Mouse (Mus musculus): ENCODE measurements around the gene March5. TPM values are rescaled to one million over a fixed set of nuclear protein-coding genes. Genes with fewer than 3 reads are reported as not detected.

March5 gene
- polyA plus RNA-seq, 1 experiment = 103 TPM

DNA sequence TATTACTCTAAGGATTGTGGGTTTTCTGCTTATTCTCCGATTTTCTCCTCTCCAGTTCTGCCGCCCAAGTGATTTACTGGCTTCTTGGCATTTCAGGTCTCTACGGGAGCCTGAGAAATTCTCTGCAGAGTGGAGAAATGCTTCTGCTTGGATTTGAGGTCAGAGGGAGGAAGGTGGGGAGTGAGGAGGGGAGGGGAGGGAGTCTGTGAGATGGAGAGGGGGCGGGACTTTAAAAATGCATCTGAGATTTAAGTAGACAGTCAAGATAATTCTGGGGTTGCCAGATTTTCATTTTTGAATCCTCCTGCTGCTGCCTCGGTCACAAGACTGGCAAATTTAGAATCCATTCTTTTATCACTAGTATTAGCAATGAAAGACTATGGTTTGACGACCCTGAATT is 31.4 kb upstream of the March5 start:
- H3K27ac ChIP-seq (ENCODE audit: control insufficient read depth, insufficient read depth, low read depth, low read length, poor library complexity) = no peak overlapping the region
- 7% methylated on average over 6 of the region's 6 CpGs for WGBS
- no peaks in the 10 kb centered on the region; the same call in 1 of the 2 replicates for H3K4me1 ChIP-seq (ENCODE audit: control insufficient read depth, insufficient read depth, low read length)
- H3K4me3 ChIP-seq (replicated peaks; ENCODE audit: control insufficient read depth, low read depth, low read length) = no peak overlapping the region
- TF ChIP-seq POLR2A (IDR thresholded peaks at IDR 0.05; ENCODE audit: borderline replicate concordance, control insufficient read depth, low read depth, low read length) = no peak
- no peak for TF ChIP-seq CTCF (IDR thresholded peaks at IDR 0.05; ENCODE audit: control insufficient read depth, insufficient read depth, low read length)

DNA sequence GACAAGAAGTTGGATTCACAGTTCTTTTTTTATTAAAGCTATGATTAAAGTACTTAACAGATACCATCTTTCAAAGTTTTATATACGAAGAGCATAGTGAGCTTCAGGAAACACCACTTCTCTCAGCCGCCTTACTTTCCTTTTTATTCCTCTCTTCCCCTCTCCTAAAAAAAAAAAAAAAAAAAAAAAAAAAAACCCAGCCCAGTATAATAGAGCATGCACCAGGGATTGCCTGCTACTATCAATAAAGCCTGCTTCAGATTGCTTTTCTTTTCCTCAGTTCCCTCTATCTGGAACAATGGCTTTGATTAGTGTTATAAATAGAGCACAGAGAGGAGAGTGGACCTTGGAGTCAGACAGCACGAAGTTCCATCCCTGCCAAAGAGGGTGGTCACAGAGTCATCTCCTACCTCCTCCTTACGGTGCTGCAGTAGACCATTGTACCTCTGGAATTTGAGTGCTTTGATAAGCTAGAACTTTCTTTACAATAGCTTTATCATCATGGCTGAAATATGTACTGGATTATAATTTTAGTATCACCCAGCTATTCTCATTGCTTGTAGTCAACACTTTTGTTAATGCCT is 30.4 kb upstream of the March5 start:
- H3K4me1 ChIP-seq (ENCODE audit: control insufficient read depth, insufficient read depth, low read length) = no peaks in the 10 kb centered on the region; the same call in none of the 2 replicates
- TF ChIP-seq CTCF (IDR thresholded peaks at IDR 0.05; ENCODE audit: control insufficient read depth, insufficient read depth, low read length) (no peak), POLR2A (IDR thresholded peaks at IDR 0.05; ENCODE audit: borderline replicate concordance, control insufficient read depth, low read depth, low read length) (no peak)
- WGBS = 50% methylated on average over 4 of the region's 4 CpGs
- H3K4me3 ChIP-seq (replicated peaks; ENCODE audit: control insufficient read depth, low read depth, low read length) = no peak overlapping the region
- H3K27ac ChIP-seq (ENCODE audit: control insufficient read depth, insufficient read depth, low read depth, low read length, poor library complexity) = no peak overlapping the region

DNA sequence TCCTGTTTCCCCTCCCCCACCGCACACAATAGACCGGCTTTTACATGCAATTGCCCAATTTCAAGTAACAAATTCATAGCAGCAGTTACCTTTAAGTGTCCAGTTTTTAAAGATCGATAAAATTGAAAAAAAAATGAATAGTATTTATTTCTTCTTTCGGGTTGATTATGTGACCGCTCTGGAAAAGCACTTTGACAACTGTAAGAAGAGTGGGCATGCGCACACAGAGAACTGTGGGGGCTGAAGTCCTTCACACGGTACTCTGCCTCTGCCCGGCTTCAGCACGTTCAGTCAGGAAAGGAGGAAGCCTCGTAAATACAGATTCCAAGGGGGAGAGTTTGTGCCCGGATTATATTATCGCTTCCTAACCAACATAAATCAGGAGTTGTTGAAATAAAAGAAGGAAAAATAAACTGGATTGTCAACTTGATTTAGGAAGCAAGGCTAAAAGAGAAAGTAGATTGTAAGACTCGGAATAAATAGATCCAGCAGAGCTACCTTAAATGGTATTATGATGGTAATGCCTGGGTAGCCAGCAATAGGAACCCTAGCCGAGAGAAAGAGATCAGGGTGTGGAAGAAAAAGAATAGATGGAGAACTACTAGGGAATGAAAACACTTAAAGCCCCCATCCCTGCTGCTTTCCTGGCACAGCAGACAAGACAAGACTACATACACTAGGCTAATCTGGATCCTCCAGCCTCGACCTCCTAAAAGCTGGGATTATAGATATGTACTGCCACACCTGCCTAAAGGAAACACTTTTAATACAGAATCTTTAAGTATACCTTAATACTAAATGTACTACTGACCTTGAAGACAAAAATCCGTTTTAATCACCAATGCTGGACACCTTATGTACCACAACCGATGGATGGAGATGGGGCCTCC is 29.3 kb upstream of the March5 start:
- no peaks in the 10 kb centered on the region; the same call in none of the 2 replicates for H3K4me1 ChIP-seq (ENCODE audit: control insufficient read depth, insufficient read depth, low read length)
- no peak for TF ChIP-seq CTCF (IDR thresholded peaks at IDR 0.05; ENCODE audit: control insufficient read depth, insufficient read depth, low read length)
- TF ChIP-seq POLR2A (IDR thresholded peaks at IDR 0.05; ENCODE audit: borderline replicate concordance, control insufficient read depth, low read depth, low read length) = no peak
- no peak overlapping the region; the same call in 1 of the 2 replicates for H3K27ac ChIP-seq (ENCODE audit: control insufficient read depth, insufficient read depth, low read depth, low read length, poor library complexity)
- WGBS = 12% methylated on average over 17 of the region's 17 CpGs
- peak overlapping the region; percentile 27 for H3K4me3 ChIP-seq (replicated peaks; ENCODE audit: control insufficient read depth, low read depth, low read length)

DNA sequence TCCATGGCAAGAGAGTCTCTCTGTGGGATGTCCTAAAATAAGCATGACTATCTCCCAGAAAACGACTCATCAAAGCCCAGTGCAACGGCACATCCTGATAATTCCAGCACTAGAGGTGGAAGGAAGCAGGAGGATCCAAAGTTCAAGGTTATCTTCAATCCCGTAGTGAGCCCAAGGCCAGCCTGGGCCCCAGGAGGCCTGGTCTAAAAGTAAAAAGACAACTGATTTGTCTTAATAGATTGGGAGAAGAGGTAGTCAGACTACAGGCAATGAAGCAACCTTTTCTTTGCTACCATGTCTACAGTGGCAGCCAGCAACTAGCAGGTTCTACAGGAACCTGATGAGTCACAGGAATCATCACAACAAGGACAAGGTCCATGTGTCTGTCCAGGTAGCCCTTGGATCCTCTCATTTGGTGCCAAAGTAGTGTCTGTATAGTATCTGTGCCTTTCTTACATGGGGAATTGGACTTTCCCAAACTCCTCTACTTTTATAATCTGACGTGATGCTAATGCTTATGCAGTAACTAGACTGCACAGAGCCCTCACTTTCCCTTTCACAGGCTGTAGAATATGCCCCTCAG is 18.9 kb upstream of the March5 start:
- Histone ChIP-seq H3K4me3 (replicated peaks; ENCODE audit: control insufficient read depth, low read depth, low read length) (no peak overlapping the region), H3K27ac (ENCODE audit: control insufficient read depth, insufficient read depth, low read depth, low read length, poor library complexity) (no peak overlapping the region), H3K4me1 (ENCODE audit: control insufficient read depth, insufficient read depth, low read length) (no peaks in the 10 kb centered on the region)
- WGBS = 85% methylated on average over 4 of the region's 4 CpGs
- TF ChIP-seq POLR2A (IDR thresholded peaks at IDR 0.05; ENCODE audit: borderline replicate concordance, control insufficient read depth, low read depth, low read length) = no peak
- TF ChIP-seq CTCF (IDR thresholded peaks at IDR 0.05; ENCODE audit: control insufficient read depth, insufficient read depth, low read length) = no peak

DNA sequence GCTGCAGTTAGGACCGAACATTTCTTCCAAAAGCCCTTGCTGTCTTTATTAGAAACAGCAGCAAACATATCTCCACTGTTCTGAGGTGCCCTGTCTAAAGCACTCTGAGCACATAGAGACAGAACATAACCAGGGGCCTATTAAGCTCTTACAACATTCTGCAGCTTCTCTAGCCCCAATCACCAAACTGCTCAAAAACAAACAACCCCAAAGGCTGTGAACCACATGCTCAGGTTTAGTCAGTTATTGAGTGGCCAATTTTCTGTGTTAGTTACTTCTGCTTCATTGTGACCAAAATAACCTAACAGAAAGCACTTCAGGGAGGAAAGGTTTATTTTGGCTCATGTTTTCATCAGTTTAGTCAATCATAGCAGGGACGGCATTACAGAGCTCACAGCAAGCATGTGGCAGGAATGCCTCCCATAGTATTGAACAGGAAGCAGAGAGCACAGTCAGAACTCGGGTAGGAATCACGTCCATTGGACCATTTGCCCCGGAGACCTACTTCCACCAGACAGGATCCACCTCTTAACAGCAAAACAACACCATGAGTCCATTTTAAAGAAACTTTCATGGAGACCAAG is 14.8 kb upstream of the March5 start:
- TF ChIP-seq CTCF (IDR thresholded peaks at IDR 0.05; ENCODE audit: control insufficient read depth, insufficient read depth, low read length) = no peak
- no peak for TF ChIP-seq POLR2A (IDR thresholded peaks at IDR 0.05; ENCODE audit: borderline replicate concordance, control insufficient read depth, low read depth, low read length)
- H3K27ac ChIP-seq (ENCODE audit: control insufficient read depth, insufficient read depth, low read depth, low read length, poor library complexity) = no peak overlapping the region
- no peaks in the 10 kb centered on the region for H3K4me1 ChIP-seq (ENCODE audit: control insufficient read depth, insufficient read depth, low read length)
- H3K4me3 ChIP-seq (replicated peaks; ENCODE audit: control insufficient read depth, low read depth, low read length) = no peak overlapping the region
- WGBS = 78% methylated on average over 5 of the region's 5 CpGs

DNA sequence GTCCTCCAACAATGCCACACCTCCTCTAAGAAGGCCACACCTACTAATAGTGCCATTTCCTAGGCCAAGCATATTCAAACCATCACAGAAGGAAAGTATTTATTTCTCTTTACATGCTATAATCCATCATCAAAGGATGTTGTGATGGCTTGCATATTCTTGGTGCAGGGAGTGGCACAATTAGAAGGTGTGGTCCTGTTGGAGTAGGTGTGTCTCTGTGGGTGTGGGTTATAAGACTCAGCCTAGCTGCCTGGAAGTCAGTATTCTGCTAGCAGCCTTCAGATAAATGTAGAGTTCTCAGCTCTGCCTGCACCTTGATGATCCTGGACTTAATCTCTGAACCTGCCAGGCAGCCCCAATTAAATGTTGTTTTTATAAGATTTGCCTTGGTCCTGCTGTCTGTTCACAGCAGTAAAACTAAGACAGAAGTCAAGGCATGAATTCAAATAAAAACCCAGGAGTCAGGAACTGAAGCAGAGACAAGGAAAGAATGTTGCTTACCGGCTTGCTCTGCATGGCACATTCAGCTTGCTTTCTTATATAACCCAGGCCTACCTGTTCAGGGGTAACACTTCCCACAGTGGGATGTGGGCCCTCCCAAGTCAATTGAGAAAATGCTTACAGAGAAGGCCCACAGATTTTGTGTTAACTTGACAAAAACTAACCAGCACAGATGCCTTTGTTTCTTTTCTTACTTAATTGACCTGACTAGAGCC is 9.0 kb upstream of the March5 start:
- Histone ChIP-seq H3K27ac (ENCODE audit: control insufficient read depth, insufficient read depth, low read depth, low read length, poor library complexity) (no peak overlapping the region), H3K4me1 (ENCODE audit: control insufficient read depth, insufficient read depth, low read length) (peaks cover 2% of the 10 kb centered on the region; the same call in 1 of the 2 replicates), H3K4me3 (replicated peaks; ENCODE audit: control insufficient read depth, low read depth, low read length) (no peak overlapping the region)
- 91% methylated on average over 1 of the region's 1 CpGs for WGBS
- no peak for TF ChIP-seq POLR2A (IDR thresholded peaks at IDR 0.05; ENCODE audit: borderline replicate concordance, control insufficient read depth, low read depth, low read length)
- no peak for TF ChIP-seq CTCF (IDR thresholded peaks at IDR 0.05; ENCODE audit: control insufficient read depth, insufficient read depth, low read length)

DNA sequence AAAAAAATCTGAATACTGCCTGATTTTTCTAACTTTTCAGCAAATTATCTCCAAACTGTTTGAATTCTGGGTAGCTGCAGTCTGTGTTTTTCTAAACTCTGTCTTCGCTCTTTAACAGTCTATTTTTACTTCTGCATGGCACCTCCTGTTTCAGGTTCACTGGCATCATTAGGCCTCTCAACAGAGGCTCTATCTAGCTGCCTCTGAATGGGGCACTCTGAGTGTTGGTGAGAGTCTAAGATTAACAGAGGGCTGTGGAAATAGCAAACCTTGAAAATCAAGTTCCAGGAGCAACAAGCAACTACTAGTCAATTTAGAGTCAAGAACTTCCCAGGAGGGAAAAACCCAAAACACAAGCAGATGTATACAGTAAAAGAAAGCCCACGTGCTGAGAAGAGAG is 7.5 kb upstream of the March5 start:
- H3K4me3 ChIP-seq (replicated peaks; ENCODE audit: control insufficient read depth, low read depth, low read length) = no peak overlapping the region
- WGBS = 81% methylated on average over 2 of the region's 2 CpGs
- TF ChIP-seq CTCF (IDR thresholded peaks at IDR 0.05; ENCODE audit: control insufficient read depth, insufficient read depth, low read length) = no peak
- no peak for TF ChIP-seq POLR2A (IDR thresholded peaks at IDR 0.05; ENCODE audit: borderline replicate concordance, control insufficient read depth, low read depth, low read length)
- H3K4me1 ChIP-seq (ENCODE audit: control insufficient read depth, insufficient read depth, low read length) = peaks cover 2% of the 10 kb centered on the region; the same call in 1 of the 2 replicates
- H3K27ac ChIP-seq (ENCODE audit: control insufficient read depth, insufficient read depth, low read depth, low read length, poor library complexity) = no peak overlapping the region

All from bone marrow, adult 2 months (tissue).